Mouse (Mus musculus) forebrain, postnatal 0 days (tissue): ENCODE data around the gene Asic2. TPM values are rescaled to one million over a fixed set of nuclear protein-coding genes. Genes with fewer than 3 reads are reported as not detected.

Source experiments
- ATAC-seq: fragments of 200-750 bp; cut with Nextera tagmentation; 2 replicates; pipeline ENCODE4 v1.8.0; 2017; ENCODE audit warnings: mild to moderate bottlenecking, moderate library complexity
- DNase-seq: peaks from one replicate; pipeline ENCODE4 v3.0.0-alpha.2; 2015
- H3K27ac ChIP-seq: fragments of 300-500 bp; sonication (generic); 2 replicates; pipeline ENCODE4 v1.5.1; 2014; ENCODE audit warnings: low read depth, mild to moderate bottlenecking, antibody characterized with exemption, low read length, moderate library complexity, mixed read lengths
- H3K27me3 ChIP-seq: fragments of 300-500 bp; sonication (generic); 2 replicates; pipeline ENCODE4 v1.6.1; 2014; ENCODE audit warnings: mild to moderate bottlenecking, low read length, mixed read lengths; ENCODE audit not compliant: insufficient read depth
- H3K36me3 ChIP-seq: fragments of 300-500 bp; sonication (generic); 2 replicates; pipeline ENCODE4 v1.6.1; 2014; ENCODE audit warnings: mild to moderate bottlenecking, moderate library complexity; ENCODE audit not compliant: insufficient read depth
- H3K4me1 ChIP-seq: fragments of 300-500 bp; sonication (generic); 2 replicates; pipeline ENCODE4 v1.6.1; 2014; ENCODE audit warnings: antibody characterized with exemption; ENCODE audit not compliant: insufficient read depth
- H3K4me2 ChIP-seq: fragments of 300-500 bp; sonication (generic); 2 replicates; pipeline ENCODE4 v1.6.1; 2014; ENCODE audit warnings: low read depth, mild to moderate bottlenecking, moderate library complexity
- H3K4me3 ChIP-seq: fragments of 300-500 bp; sonication (generic); 2 replicates; pipeline ENCODE4 v1.5.1; 2014; ENCODE audit warnings: low read depth, low read length, mixed read lengths
- H3K9ac ChIP-seq: fragments of 300-500 bp; sonication (generic); 2 replicates; pipeline ENCODE4 v1.6.1; 2014; ENCODE audit warnings: mild to moderate bottlenecking
- H3K9me3 ChIP-seq: fragments of 300-500 bp; sonication (generic); 2 replicates; pipeline ENCODE4 v1.6.1; 2016; ENCODE audit warnings: low read length
- CTCF ChIP-seq: sonication (generic); IDR thresholded peaks from 2 replicates; pipeline ENCODE4 v1.5.1; 2016; ENCODE audit warnings: antibody characterized with exemption, control low read depth, low read depth
- WGBS: fragments of 180-500 bp; shearing (Covaris S2); extraction: QIAGEN DNeasy Blood & Tissue Kit; methylation state at CpG from one replicate; pipeline ENCODE4 v1.1.7; 2014; 5-methylcytosine and 5-hydroxymethylcytosine counted together
- polyA plus RNA-seq: library from polyadenylated mRNA; unstranded; fragments of >200 nt; fragmentation: Nextera tagmentation; extraction: Ambion mirVana; gene quantifications from 2 replicates; pipeline ENCODE4 v1.2.1, GENCODE M21; 2015
- total RNA-seq: library from RNA; depleted of rRNA; stranded (reverse); fragments of >200 nt; gene quantifications from 2 replicates; pipeline ENCODE4 v1.2.3, GENCODE M21; 2014

Asic2 gene
- total and polyA plus RNA-seq, 2 experiments from 2014 or later, result 15.5 to 37.2 TPM

- Histone ChIP-seq H3K4me2 (peak overlapping the region; percentile 51; the same call in 1 of the 2 replicates), H3K27ac (no peak overlapping the region), H3K9me3 (no peaks in the 10 kb centered on the region), H3K4me1 (peaks cover 5% of the 10 kb centered on the region; the same call in 1 of the 2 replicates), H3K4me3 (no peak overlapping the region), H3K9ac (0 out of 2 replicates have a peak overlapping the region, but pooled peaks have one; percentile 15), H3K36me3 (no peaks in the 10 kb centered on the region), H3K27me3 (no peaks in the 10 kb centered on the region)
- ATAC-seq, result no peak
- no peak for DNase-seq
- 32% methylated on average over 10 of the region's 10 CpGs for WGBS
- no peak for TF ChIP-seq CTCF
Observed at GRCm38 (mm10) chr11:81613869-81614620, 354.2 kb downstream of the Asic2 start.

- Histone ChIP-seq H3K4me3 (peak overlapping the region; percentile 26), H3K9ac (peak overlapping the region; percentile 35), H3K27ac (peak overlapping the region; percentile 87), H3K9me3 (no peaks in the 10 kb centered on the region), H3K36me3 (no peaks in the 10 kb centered on the region), H3K27me3 (no peaks in the 10 kb centered on the region), H3K4me2 (peak overlapping the region; percentile 51), H3K4me1 (peaks cover 5% of the 10 kb centered on the region; the same call in 1 of the 2 replicates)
- DNase-seq (peak; percentile 98), ATAC-seq (peak; percentile 91)
- peak; percentile 98 for TF ChIP-seq CTCF
- 1% methylated on average over 17 of the region's 17 CpGs for WGBS
Observed at GRCm38 (mm10) chr11:81612798-81613540, 355.3 kb downstream of the Asic2 start.

- H3K4me1 ChIP-seq, result peaks cover 5% of the 10 kb centered on the region; the same call in 1 of the 2 replicates
- H3K9me3 ChIP-seq, result no peaks in the 10 kb centered on the region
- ATAC-seq (peak; percentile 90), DNase-seq (peak; percentile 88)
- 9% methylated on average over 20 of the region's 20 CpGs for WGBS
- H3K27ac ChIP-seq, result peak overlapping the region; percentile 87
- peak overlapping the region; percentile 35 for H3K9ac ChIP-seq
- H3K4me3 ChIP-seq, result peak overlapping the region; percentile 26
- no peaks in the 10 kb centered on the region for H3K36me3 ChIP-seq
- TF ChIP-seq CTCF, result no peak
- H3K4me2 ChIP-seq, result peak overlapping the region; percentile 51
- H3K27me3 ChIP-seq, result no peaks in the 10 kb centered on the region
Observed at GRCm38 (mm10) chr11:81611948-81612797, 356.1 kb downstream of the Asic2 start.

- no peak for DNase-seq
- Histone ChIP-seq H3K27ac (no peak overlapping the region), H3K4me2 (no peak overlapping the region), H3K36me3 (no peaks in the 10 kb centered on the region), H3K4me1 (peaks cover 5% of the 10 kb centered on the region; the same call in 1 of the 2 replicates), H3K4me3 (no peak overlapping the region), H3K9ac (no peak overlapping the region), H3K27me3 (no peaks in the 10 kb centered on the region), H3K9me3 (no peaks in the 10 kb centered on the region)
- no peak for ATAC-seq
- 91% methylated on average over 5 of the region's 5 CpGs for WGBS
- no peak for TF ChIP-seq CTCF
Observed at GRCm38 (mm10) chr11:81610506-81610905, 357.8 kb downstream of the Asic2 start.

- no peaks in the 10 kb centered on the region; the same call in 1 of the 2 replicates for H3K27me3 ChIP-seq
- H3K9me3 ChIP-seq, result no peaks in the 10 kb centered on the region
- H3K4me3 ChIP-seq, result no peak overlapping the region
- H3K4me2 ChIP-seq, result no peak overlapping the region
- H3K36me3 ChIP-seq, result no peaks in the 10 kb centered on the region
- TF ChIP-seq CTCF, result no peak
- 90% methylated on average over 4 of the region's 4 CpGs for WGBS
- H3K9ac ChIP-seq, result no peak overlapping the region
- H3K4me1 ChIP-seq, result no peaks in the 10 kb centered on the region
- no peak overlapping the region for H3K27ac ChIP-seq
- ATAC-seq, result no peak
- DNase-seq, result no peak
Observed at GRCm38 (mm10) chr11:81602971-81603370, 365.3 kb downstream of the Asic2 start.

GRCm38 (mm10) chr11:81601736-81602135 is 366.5 kb downstream of the Asic2 start:
- Histone ChIP-seq H3K9ac (no peak overlapping the region), H3K36me3 (no peaks in the 10 kb centered on the region), H3K4me2 (no peak overlapping the region), H3K27me3 (no peaks in the 10 kb centered on the region; the same call in 1 of the 2 replicates), H3K9me3 (no peaks in the 10 kb centered on the region), H3K4me1 (no peaks in the 10 kb centered on the region), H3K27ac (no peak overlapping the region), H3K4me3 (no peak overlapping the region)
- no peak for DNase-seq
- WGBS, result 98% methylated on average over 5 of the region's 5 CpGs
- TF ChIP-seq CTCF, result no peak
- ATAC-seq, result no peak
